Mouse (Mus musculus) testis, adult 2 months (tissue): Measurements from ENCODE around the gene Foxp1. TPM values are rescaled to one million over a fixed set of nuclear protein-coding genes. Genes with fewer than 3 reads are reported as not detected.

Source experiments
- H3K27ac ChIP-seq: fragments of 200-500 bp; 2 replicates; pipeline ENCODE4 v1.5.1; 2012; ENCODE audit warnings: low read depth, low read length; ENCODE audit not compliant: control insufficient read depth, insufficient read depth
- H3K27me3 ChIP-seq: fragments of 200-500 bp; 2 replicates; pipeline ENCODE4 v1.6.1; 2012; ENCODE audit warnings: mild to moderate bottlenecking, low read length, moderate library complexity; ENCODE audit not compliant: control insufficient read depth, insufficient read depth
- H3K36me3 ChIP-seq: fragments of 200-500 bp; 2 replicates; pipeline ENCODE4 v1.6.1; 2012; ENCODE audit warnings: mild to moderate bottlenecking, low read length; ENCODE audit not compliant: control insufficient read depth, insufficient read depth
- H3K4me1 ChIP-seq: fragments of 200-500 bp; 2 replicates; pipeline ENCODE4 v1.6.1; 2012; ENCODE audit warnings: low read length; ENCODE audit not compliant: control insufficient read depth, insufficient read depth
- H3K4me3 ChIP-seq: fragments of 200-500 bp; 2 replicates; pipeline ENCODE4 v1.5.1; 2012; ENCODE audit warnings: low read depth, mild to moderate bottlenecking, low read length, moderate library complexity, mixed read lengths; ENCODE audit not compliant: control insufficient read depth
- CTCF ChIP-seq: fragments of 200-500 bp; IDR thresholded peaks from 2 replicates; pipeline ENCODE4 v1.5.1; 2012; ENCODE audit warnings: low read depth, mild to moderate bottlenecking, inconsistent platforms, low read length, moderate library complexity; ENCODE audit not compliant: control insufficient read depth, insufficient read depth, insufficient replicate concordance
- POLR2A ChIP-seq: fragments of 200-500 bp; IDR thresholded peaks from 2 replicates; pipeline ENCODE4 v1.6.1; 2012; ENCODE audit warnings: low read depth, mild to moderate bottlenecking, inconsistent platforms, low read length, moderate library complexity; ENCODE audit not compliant: control insufficient read depth
- polyA plus RNA-seq: library from polyadenylated mRNA; depleted of rRNA; stranded (reverse); fragments of >200 nt; gene quantifications from 2 replicates; pipeline ENCODE4 v1.2.3, GENCODE M21; 2012

Gene Foxp1
- polyA plus RNA-seq, 1 experiment: 34.8 TPM

GRCm38 (mm10) chr6:99401801-99402200 lies 120.7 kb downstream of the Foxp1 start:
- H3K27ac ChIP-seq: no peak overlapping the region
- H3K4me3 ChIP-seq: no peak overlapping the region
- TF ChIP-seq POLR2A: no peak
- TF ChIP-seq CTCF: no peak
- no peaks in the 10 kb centered on the region for H3K27me3 ChIP-seq
- no peaks in the 10 kb centered on the region for H3K4me1 ChIP-seq
- no peaks in the 10 kb centered on the region for H3K36me3 ChIP-seq

- Histone ChIP-seq H3K27me3 (no peaks in the 10 kb centered on the region), H3K4me3 (no peak overlapping the region), H3K27ac (no peak overlapping the region), H3K36me3 (no peaks in the 10 kb centered on the region), H3K4me1 (no peaks in the 10 kb centered on the region)
- no peak for TF ChIP-seq POLR2A
- no peak for TF ChIP-seq CTCF
Measured at GRCm38 (mm10) chr6:99401211-99401610, 121.3 kb downstream of the Foxp1 start.

- no peak for TF ChIP-seq POLR2A
- TF ChIP-seq CTCF: no peak
- no peaks in the 10 kb centered on the region for H3K27me3 ChIP-seq
- H3K4me3 ChIP-seq: no peak overlapping the region
- no peaks in the 10 kb centered on the region for H3K4me1 ChIP-seq
- no peaks in the 10 kb centered on the region for H3K36me3 ChIP-seq
- no peak overlapping the region for H3K27ac ChIP-seq
Measured at GRCm38 (mm10) chr6:99395745-99396144, 126.8 kb downstream of the Foxp1 start.

- no peak for TF ChIP-seq CTCF
- no peak for TF ChIP-seq POLR2A
- H3K36me3 ChIP-seq: no peaks in the 10 kb centered on the region
- no peak overlapping the region for H3K27ac ChIP-seq
- H3K4me3 ChIP-seq: no peak overlapping the region
- no peaks in the 10 kb centered on the region for H3K27me3 ChIP-seq
- H3K4me1 ChIP-seq: no peaks in the 10 kb centered on the region
Measured at GRCm38 (mm10) chr6:99394801-99395200, 127.7 kb downstream of the Foxp1 start.

GRCm38 (mm10) chr6:99392484-99392883 lies 130.0 kb downstream of the Foxp1 start:
- H3K4me1 ChIP-seq: no peaks in the 10 kb centered on the region
- no peak overlapping the region for H3K27ac ChIP-seq
- no peak overlapping the region for H3K4me3 ChIP-seq
- TF ChIP-seq POLR2A: no peak
- no peak for TF ChIP-seq CTCF
- H3K36me3 ChIP-seq: no peaks in the 10 kb centered on the region
- H3K27me3 ChIP-seq: no peaks in the 10 kb centered on the region

- no peaks in the 10 kb centered on the region for H3K27me3 ChIP-seq
- H3K4me1 ChIP-seq: no peaks in the 10 kb centered on the region
- no peaks in the 10 kb centered on the region for H3K36me3 ChIP-seq
- no peak overlapping the region for H3K27ac ChIP-seq
- TF ChIP-seq CTCF (no peak), POLR2A (no peak)
- H3K4me3 ChIP-seq: no peak overlapping the region
Measured at GRCm38 (mm10) chr6:99388741-99389675, 133.5 kb downstream of the Foxp1 start.

GRCm38 (mm10) chr6:99388023-99388422 lies 134.5 kb downstream of the Foxp1 start:
- H3K27ac ChIP-seq: no peak overlapping the region

More at GRCm38 (mm10) chr6:99388023-99388422, 134.5 kb downstream of the Foxp1 start:
- Histone ChIP-seq H3K27me3 (no peaks in the 10 kb centered on the region), H3K4me1 (no peaks in the 10 kb centered on the region), H3K4me3 (no peak overlapping the region), H3K36me3 (no peaks in the 10 kb centered on the region)
- TF ChIP-seq POLR2A: no peak
- TF ChIP-seq CTCF: no peak
